Mouse (Mus musculus) bone marrow, adult 2 months (tissue): ENCODE data around the gene Tent5b.

ENCODE experiments used
- CTCF ChIP-seq: fragments of 200-500 bp; IDR thresholded peaks from 2 replicates; pipeline ENCODE4 v1.5.1; 2011; ENCODE audit warnings: low read length, control low read depth; ENCODE audit not compliant: control insufficient read depth, insufficient read depth
- POLR2A ChIP-seq: fragments of 200-500 bp; IDR thresholded peaks from 2 replicates; pipeline ENCODE4 v1.6.1; 2011; ENCODE audit warnings: low read depth, mild to moderate bottlenecking, control low read depth, low read length, borderline replicate concordance; ENCODE audit not compliant: control insufficient read depth

- TF ChIP-seq POLR2A (no peak), CTCF (no peak)
Observed at GRCm38 (mm10) chr4:133536081-133536480, 56.1 kb downstream of the Tent5b start.
